Mouse (Mus musculus): ENCODE data around the gene Actr10. TPM values are rescaled to one million over a fixed set of nuclear protein-coding genes. Genes with fewer than 3 reads are reported as not detected.

Gene Actr10
- total RNA-seq, 2 experiments from 2014 or later, result 165 to 169 TPM

- no peak for DNase-seq (ENCODE audit: low spot score in 2 of 2)
Measured at GRCm38 (mm10) chr12:70958640-70959039, 21.0 kb downstream of the Actr10 start.

DNA sequence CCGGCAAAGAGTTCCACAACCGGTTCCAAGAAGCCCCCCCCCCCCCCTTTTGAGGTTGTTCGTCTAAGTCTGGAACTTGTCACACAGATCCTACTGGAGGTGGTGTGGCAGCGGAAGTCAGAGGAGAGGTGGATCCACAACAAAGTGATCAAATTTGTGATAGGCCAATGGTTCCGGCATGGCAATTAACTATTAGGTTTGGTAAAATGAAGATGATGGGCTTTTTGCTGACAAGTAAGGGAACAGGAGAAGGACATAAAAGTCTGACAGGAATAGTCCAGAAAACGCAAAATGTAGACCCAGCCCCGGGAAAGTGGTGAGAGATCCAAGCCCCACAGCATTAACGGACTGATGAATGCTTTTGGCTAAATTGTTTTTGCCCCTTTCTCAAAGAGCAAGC, 29.9 kb downstream of the Actr10 start:
- no peak for DNase-seq (ENCODE audit: low spot score in 2 of 2)

DNA sequence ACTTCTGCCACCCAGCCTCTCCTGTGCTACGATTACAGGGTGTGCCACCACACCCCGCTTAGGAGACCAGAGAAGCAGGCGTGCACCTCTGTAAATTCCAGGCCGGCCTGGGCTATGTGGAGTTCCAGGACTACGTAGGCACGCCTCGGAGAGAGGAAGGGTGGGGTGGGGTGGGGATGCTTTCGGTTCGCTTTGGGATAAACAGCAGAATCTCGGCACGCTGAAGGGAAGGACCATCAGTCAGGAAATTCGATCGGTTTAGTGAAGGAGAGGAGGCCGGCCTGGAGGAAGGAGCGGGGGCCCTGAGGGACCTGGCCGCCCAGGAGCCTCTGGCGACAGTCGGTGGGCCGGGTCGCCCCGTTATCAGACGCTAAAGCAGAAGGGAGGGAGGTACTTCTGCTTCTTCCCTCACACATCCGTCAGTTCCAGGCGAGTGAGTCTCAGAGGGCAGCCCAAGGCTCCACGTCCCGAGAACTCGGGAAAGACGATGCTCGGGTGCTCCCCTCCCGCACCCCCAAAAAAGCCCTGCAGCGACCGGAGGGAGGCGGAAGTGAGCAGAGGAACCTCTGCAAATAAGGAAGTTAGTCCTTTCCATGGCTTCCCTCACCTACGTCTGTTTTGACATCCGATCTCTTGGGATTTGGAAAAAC, 30.6 kb downstream of the Actr10 start:
- DNase-seq (ENCODE audit: low spot score in 2 of 2), result peak; percentile 73 to 80

- peak; percentile 86 to 87 for DNase-seq (ENCODE audit: low spot score in 2 of 2)
Measured at GRCm38 (mm10) chr12:70968791-70969307, 31.2 kb downstream of the Actr10 start.

GRCm38 (mm10) chr12:70969485-70970184, 32.0 kb downstream of the Actr10 start:
- peak; percentile 29 to 38 for DNase-seq (ENCODE audit: low spot score in 2 of 2)

GRCm38 (mm10) chr12:70973831-70974230, 36.2 kb downstream of the Actr10 start:
- no peak for DNase-seq (ENCODE audit: low spot score in 2 of 2)

DNA sequence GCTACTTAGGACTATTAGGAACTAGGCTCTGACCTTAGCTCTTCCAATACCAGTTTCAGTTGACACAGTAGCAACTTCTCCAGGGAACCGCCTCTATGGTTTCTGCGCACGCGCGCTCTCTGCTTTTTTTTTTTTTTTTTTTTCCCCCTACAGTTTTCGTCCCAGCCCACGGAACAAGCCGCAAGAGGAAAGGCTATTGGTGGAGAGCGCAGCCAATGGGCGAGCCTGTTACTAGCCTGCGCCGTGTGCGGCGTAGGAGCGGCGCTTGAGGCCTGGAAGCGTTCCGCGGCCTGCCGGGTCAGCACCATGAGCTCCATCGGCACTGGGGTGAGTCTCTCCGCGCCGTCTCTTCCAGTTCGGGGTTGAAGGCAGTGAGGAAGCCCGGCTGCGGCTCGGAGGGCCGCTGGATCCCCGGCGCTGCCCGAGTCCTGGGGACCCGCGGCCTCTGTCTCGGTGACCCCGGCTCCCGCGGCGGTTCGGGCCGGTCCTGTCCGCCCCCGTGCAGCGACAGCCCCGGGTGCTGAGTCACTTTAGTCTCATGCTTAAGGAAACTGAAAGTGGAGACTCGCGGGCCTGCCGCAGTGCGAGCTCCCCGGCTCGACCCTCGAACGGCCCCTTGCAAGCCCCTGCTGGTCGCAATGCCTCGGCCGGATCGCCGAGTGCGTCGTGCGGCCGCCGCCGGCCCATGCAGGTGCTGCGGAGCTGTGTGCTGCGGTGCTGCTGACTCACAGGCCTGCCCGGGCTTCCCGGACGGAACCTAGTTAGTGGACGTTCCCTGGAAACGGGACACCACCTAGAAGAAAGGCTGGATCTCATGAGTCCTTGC, 37.0 kb downstream of the Actr10 start, which contains the start of gene Psma3:
TSS of gene Psma3 (plus strand) at position 181 of the 826 bp plus-strand sequence.
- DNase-seq (ENCODE audit: low spot score in 2 of 2), result peak; percentile 88 to 91

GRCm38 (mm10) chr12:70975406-70975805, 37.7 kb downstream of the Actr10 start:
- DNase-seq (ENCODE audit: low spot score in 2 of 2), result no peak

- no peak for DNase-seq (ENCODE audit: low spot score in 2 of 2)
Measured at GRCm38 (mm10) chr12:70975891-70976290, 38.2 kb downstream of the Actr10 start.

DNA sequence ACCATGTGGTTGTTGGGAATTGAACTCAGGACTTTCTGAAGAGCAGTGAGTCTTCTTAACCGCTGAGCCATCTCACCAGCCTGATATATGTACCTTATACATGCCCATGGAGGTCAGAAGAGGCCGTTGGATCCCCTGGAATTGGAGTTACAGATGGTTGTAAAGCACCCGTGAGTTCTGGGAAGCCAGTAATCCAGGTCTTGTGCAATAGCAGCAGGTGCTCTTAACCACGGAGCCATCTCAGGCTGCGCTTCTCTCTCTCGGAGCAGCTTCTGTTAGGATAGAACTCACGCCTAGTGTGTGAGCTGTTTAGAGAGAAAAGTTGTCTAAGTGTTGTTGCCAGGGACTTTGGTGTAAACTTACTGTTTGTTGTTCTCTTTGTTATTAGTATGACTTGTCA, 40.7 kb downstream of the Actr10 start:
- no peak for DNase-seq (ENCODE audit: low spot score in 2 of 2)

GRCm38 (mm10) chr12:70984855-70985550, 47.3 kb downstream of the Actr10 start:
- DNase-seq (ENCODE audit: low spot score in 2 of 2), result no peak

DNA sequence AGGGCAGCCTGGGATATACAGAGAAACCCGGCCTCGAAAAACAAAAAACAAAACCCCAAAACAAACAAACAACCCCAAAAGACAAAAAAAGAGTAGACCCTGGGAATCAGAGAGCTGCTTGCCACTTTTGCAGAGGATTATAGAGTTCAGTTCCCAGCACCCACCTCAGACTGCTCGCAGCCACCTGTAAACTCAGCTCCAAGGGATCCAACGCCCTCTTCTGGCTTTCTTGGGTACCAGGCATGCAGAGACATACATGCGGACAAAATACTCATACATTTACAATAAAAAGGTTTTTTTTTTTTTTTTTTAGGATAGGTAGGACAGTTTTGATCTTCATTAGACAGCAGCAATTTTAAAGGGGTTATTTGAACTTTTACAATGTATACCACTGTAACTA, 59.6 kb downstream of the Actr10 start:
- no peak for DNase-seq (ENCODE audit: low spot score in 2 of 2)

- DNase-seq (ENCODE audit: low spot score in 2 of 2), result no peak
Measured at GRCm38 (mm10) chr12:70999423-70999903, 61.8 kb downstream of the Actr10 start.

DNA sequence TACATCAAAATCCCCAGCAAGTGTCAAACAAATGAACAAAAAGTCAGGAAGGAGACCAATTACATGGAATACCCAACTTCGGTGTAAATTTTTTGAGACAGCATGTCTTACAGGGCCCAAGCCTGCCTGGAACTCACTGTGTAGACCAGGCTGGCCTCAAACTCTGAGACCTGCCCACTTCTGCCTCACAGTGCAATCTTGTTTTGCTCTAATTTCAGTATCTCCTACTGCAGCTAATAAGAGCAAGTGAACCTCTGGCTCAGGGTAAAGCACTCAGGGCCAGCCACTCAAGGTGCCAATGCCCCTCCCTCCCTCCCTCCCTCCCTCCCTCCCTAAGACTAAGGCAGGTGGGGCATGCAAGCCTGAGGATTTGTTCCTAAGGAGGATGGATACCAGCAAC, 62.7 kb downstream of the Actr10 start:
- DNase-seq (ENCODE audit: low spot score in 2 of 2), result no peak

- no peak for DNase-seq (ENCODE audit: low spot score in 2 of 2)
Measured at GRCm38 (mm10) chr12:71001456-71001855, 63.8 kb downstream of the Actr10 start.

DNA sequence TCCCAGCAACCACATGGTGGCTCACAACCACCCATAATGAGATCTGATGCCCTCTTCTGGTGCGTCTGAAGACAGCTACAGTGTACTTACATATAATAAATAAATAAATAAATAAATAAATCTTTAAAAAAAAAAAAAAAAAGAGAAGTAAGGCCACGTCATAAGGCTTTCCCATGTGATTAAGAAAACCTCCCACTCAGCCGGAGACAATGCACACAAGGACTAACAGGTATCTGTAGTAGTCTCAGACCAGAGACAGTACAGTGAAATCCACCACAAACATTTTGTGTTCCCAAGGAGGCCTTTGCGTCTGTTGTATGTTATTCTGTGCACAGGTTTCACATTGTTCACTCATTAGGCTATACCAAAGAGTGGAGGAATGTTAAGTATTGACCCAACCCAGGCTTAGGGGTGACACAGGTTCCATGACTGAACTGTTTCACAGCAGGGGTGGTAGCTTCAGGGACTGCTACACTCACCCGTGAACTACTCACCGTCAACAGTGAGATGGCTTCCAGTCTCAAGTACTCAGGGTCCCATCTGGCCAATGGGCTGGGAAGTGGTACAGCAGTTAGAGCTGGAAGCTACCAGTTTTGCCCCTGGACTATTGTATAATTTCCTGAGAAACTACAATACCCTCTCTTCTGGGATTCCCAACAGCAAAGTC, 66.2 kb downstream of the Actr10 start:
- DNase-seq (ENCODE audit: low spot score in 2 of 2), result no peak

DNA sequence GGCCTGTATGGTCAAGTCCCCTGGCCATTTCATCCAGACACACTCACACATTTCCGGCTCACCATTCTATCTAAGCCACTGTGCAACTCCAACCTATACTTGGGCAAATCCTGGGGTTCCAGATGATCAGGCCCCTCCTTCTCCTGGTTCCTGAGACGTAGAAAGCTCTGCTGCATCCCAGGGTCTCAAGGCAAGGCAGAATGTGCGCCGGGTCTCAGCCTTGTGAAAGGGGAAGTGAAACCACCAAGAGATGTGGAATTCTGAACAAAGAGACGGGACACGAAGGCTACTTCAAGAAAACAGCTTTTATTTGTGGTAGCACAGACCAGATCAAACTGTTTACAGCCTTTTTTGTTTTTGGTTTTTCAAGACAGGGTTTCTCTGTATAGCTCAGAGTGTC, 68.5 kb downstream of the Actr10 start:
- no peak for DNase-seq (ENCODE audit: low spot score in 2 of 2)

DNA sequence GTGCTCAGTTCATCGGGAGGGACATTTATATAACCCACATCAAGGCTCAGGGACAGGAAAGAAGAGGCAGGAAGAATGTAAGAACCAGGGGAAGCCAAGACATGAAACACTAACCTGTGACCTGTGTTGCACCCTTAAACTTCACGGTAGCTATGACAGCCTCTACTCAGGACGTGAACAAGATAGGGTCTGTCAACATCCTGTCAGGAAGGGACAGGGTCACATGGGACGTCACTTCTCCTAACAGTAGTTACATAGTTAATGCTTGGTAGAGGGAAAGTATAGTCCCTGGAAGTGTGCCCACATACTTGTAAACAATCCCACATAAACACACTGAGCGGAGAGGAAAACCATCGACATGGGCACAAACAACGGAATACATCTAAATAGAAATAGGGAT, 69.2 kb downstream of the Actr10 start:
- no peak for DNase-seq (ENCODE audit: low spot score in 2 of 2)

GRCm38 (mm10) chr12:71009769-71010168, 72.1 kb downstream of the Actr10 start:
- peak in 1 of 2 experiments; percentile 42 for DNase-seq (ENCODE audit: low spot score in 2 of 2)

Measured in left cerebral cortex, adult 18-20 months (tissue).